Mouse (Mus musculus) embryonic stem cell, embryonic (primary cell): Measurements from ENCODE around the gene Samm50.

Experiments used
- CTCF ChIA-PET, 4 experiments: fragments of 300-600 bp in 2 of 4; fragments of 350-600 bp in 2 of 4; sonication (Branson Sonifier 250); formaldehyde crosslinking; loops; one replicate each; lab custom pipeline; 2022; ENCODE audit warnings: inconsistent platforms in 2 of 4; lab: Charles Lee
- POLR2A ChIA-PET, 4 experiments: fragments of 300-600 bp in 2 of 4; fragments of 350-600 bp in 2 of 4; sonication (Branson Sonifier 250); formaldehyde crosslinking; loops; one replicate each; lab custom pipeline; 2022; ENCODE audit warnings: antibody characterized with exemption in 4 of 4, inconsistent platforms in 1 of 4; lab: Charles Lee

Samm50 gene

GRCm38 (mm10) chr15:84192058-84192791 lies at the start of gene Samm50:
Gene Samm50, plus strand, starts transcription at chr15:84192241.
- ChIA-PET POLR2A (interaction anchor here (0.6 to 6.7 kb wide), 57 partner anchors 8 to 1965 kb away, joined by 3 to 67 read pairs (median 5); partner anchors contain the start of genes Pnpla3 (in 3 of the 4), Parvb (in 2 of the 4), Rtl6 (in 2 of the 4) and Poldip3 (in 1 of the 4)), CTCF (interaction anchor here in 3 of 4 experiments (0.7 to 3.5 kb wide), 22 partner anchors 8 to 1730 kb away, joined by 3 to 21 read pairs (median 4); partner anchors contain the start of genes Pnpla3 (in 2 of the 3) and Parvb (in 1 of the 3))

DNA sequence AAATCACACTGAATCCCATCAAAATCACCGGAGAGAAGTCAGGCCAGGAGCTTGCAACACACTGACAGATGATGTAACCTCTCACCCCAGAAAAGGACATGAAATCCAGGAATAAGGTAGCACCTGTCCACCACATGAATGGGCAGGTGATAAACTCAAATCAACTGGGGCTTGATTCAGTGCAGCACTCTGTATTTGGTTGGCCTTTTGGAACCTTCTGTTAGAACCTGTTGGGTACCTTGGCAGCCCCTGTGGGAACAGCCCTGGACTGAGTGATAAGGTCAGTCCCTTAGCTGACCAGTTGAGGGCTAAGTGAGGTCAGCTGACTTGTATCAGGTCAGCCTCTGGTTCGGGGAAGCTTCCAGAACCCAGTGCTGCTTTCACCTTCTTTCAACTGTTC lies 35.9 kb upstream of the Samm50 start:
- ChIA-PET POLR2A (interaction anchor here in 1 of 4 experiments (1.9 kb wide), 1 partner anchor 11 kb away, joined by 5 read pairs; the partner anchor contains the start of gene Pnpla3), CTCF (interaction anchor here in 2 of 4 experiments (0.6 to 0.8 kb wide), 2 partner anchors 21 to 47 kb away, joined by 3 to 4 read pairs; no protein-coding TSS in a partner anchor)

- ChIA-PET POLR2A (interaction anchor here in 2 of 4 experiments (0.6 to 1.9 kb wide), 2 partner anchors 10 to 876 kb away, joined by 4 to 5 read pairs; partner anchors contain the start of gene Pnpla3 (in 1 of the 2)), CTCF (interaction anchor here in 1 of 4 experiments (1.0 kb wide), 1 partner anchor 601 kb away, joined by 3 read pairs; no protein-coding TSS in a partner anchor)
Observed at GRCm38 (mm10) chr15:84157530-84157929, 34.5 kb upstream of the Samm50 start.

GRCm38 (mm10) chr15:84161871-84162270 lies 30.2 kb upstream of the Samm50 start:
- ChIA-PET CTCF (no interaction called here), POLR2A (no interaction called here)

DNA sequence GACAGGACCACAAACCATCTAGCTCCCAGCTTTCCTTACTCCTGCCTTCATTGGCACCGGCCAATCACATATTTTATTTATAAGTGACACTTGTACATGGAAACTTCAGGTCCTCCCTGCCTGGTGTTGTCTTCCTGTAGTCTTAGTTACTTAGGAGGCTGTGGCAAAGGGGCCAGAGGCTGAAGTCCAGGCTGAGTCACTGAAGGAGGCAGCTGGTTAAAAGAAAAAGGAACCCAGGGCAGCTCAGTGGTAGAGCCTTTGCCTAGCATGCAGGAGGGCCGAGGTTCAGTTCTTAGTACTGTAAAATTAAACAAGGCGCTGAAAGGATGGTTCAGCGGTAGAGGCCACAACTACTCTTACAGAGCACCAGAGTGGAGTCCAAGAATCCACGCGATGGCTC lies 25.2 kb upstream of the Samm50 start:
- POLR2A ChIA-PET = interaction anchor here in 3 of 4 experiments (0.6 to 3.7 kb wide), 9 partner anchors 19 to 468 kb away, joined by 4 to 42 read pairs (median 7); partner anchors contain the start of gene Samm50 (in 2 of the 3)
- CTCF ChIA-PET = interaction anchor here in 1 of 4 experiments (0.5 kb wide), 1 partner anchor 65 kb away, joined by 4 read pairs; no protein-coding TSS in a partner anchor

DNA sequence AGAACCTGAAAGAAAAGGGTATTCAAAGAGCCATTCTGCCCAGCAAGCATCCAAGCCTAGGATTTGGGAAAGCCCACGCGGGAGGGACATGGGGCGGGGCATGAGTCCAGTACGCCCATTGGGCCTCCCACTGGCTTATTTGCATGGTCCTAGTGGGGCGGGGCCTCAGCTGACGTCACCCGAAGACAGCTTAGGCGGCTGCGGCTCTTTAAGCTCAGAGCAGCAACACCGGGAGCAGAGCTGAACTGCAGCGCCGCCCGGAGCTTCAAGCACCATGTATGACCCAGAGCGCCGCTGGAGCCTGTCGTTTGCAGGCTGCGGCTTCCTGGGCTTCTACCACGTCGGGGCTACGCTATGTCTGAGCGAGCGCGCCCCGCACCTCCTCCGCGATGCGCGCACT lies 24.4 kb upstream of the Samm50 start, which contains the start of gene Pnpla3:
Gene Pnpla3, plus strand, starts transcription at position 238 of the 400 bp plus-strand sequence.
- ChIA-PET CTCF (interaction anchor here (0.5 to 2.1 kb wide), 30 partner anchors 9 to 261 kb away, joined by 3 to 8 read pairs (median 4); partner anchors contain the start of gene Samm50 (in 2 of the 4)), POLR2A (interaction anchor here in 3 of 4 experiments (0.6 to 3.7 kb wide), 44 partner anchors 9 to 1018 kb away, joined by 3 to 46 read pairs (median 5); partner anchors contain the start of genes Samm50 (in 3 of the 3), Pacsin2 (in 1 of the 3), Poldip3 (in 1 of the 3) and Rtl6 (in 1 of the 3))

DNA sequence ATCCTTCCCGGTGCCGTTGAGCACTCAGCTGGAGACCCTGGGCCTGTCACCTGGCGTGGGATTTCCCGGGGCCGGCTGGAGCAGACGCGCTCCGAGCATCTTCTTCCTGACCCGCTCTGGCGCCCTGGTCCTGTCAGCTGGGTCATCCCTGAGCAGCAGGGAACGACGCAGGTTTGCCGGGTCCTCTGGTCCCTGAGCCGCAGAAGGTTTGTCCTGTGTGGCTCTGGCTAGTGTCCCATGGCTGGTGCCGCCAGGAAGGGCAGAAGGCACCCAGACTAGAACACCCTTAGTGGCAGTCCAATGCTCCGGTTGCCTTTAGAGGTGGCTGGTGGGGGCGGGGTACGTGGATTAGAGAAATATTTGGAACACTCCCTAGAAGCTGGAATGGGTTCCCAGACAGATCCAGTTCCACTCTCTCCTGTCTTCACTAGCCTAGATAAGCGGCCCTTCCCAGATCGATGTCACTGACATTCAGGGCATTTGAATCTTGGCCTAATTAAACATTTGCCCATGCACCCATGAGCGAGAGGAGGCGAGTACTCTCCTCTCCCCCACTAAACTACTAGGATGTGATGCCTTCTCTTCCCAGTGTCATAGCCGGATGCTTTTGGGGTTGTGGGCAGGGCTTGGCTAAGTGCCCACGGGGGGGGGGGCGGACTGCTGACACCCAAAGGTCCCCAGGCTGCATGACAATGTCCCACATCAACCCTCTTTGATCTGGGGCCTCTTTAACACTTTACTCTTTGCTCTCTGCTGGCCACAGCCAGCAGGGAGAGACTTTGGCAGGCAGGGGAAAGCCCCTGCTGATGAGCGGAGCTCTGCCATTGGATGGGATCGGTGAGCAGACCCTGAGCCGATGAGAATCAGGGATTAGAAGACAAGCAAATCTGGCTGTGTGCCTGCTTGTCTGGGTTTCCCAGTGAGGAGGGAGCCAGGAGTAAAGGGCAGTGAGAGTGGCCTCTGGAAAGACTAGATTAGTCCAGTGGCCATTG lies 23.6 kb upstream of the Samm50 start:
- ChIA-PET POLR2A (interaction anchor here in 3 of 4 experiments (0.5 to 3.7 kb wide), 46 partner anchors 8 to 1019 kb away, joined by 3 to 46 read pairs (median 5); partner anchors contain the start of genes Samm50 (in 3 of the 3), Pacsin2 (in 1 of the 3), Poldip3 (in 1 of the 3) and Rtl6 (in 1 of the 3)), CTCF (interaction anchor here (0.5 to 2.1 kb wide), 29 partner anchors 9 to 506 kb away, joined by 3 to 8 read pairs (median 4); partner anchors contain the start of gene Samm50 (in 2 of the 4))

GRCm38 (mm10) chr15:84169511-84169910 lies 22.5 kb upstream of the Samm50 start:
- ChIA-PET POLR2A (interaction anchor here in 2 of 4 experiments (0.8 to 3.2 kb wide), 3 partner anchors 9 to 49 kb away, joined by 3 to 38 read pairs (median 17); partner anchors contain the start of gene Samm50 (in 1 of the 2)), CTCF (no interaction called here)

DNA sequence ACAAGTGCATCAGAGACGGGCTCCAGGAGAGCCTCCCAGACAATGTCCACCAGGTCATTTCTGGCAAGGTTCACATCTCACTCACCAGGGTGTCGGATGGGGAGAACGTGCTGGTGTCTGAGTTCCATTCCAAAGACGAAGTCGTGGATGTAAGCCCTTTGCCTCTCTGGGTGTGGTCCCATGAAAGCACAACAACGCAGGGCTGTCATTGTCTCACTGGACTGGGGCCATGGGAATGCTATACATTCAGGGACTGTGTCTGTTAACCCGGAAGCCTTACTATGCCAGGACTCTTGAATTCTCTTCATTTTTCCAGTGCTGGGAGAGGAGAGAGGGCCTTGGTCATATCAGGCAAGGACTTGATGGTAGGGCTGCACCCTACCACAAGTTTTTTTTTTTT lies 20.9 kb upstream of the Samm50 start:
- POLR2A ChIA-PET = no interaction called here
- CTCF ChIA-PET = interaction anchor here in 1 of 4 experiments (1.2 kb wide), 1 partner anchor 44 kb away, joined by 6 read pairs; no protein-coding TSS in a partner anchor

GRCm38 (mm10) chr15:84178733-84179132 lies 13.3 kb upstream of the Samm50 start:
- CTCF ChIA-PET = interaction anchor here in 2 of 4 experiments (1.0 to 1.3 kb wide), 2 partner anchors 33 to 43 kb away, joined by 3 to 5 read pairs; no protein-coding TSS in a partner anchor
- POLR2A ChIA-PET = interaction anchor here in 3 of 4 experiments (0.7 to 4.3 kb wide), 8 partner anchors 9 to 509 kb away, joined by 3 to 34 read pairs (median 9); partner anchors contain the start of genes Samm50 (in 3 of the 3) and Pnpla3 (in 2 of the 3)

DNA sequence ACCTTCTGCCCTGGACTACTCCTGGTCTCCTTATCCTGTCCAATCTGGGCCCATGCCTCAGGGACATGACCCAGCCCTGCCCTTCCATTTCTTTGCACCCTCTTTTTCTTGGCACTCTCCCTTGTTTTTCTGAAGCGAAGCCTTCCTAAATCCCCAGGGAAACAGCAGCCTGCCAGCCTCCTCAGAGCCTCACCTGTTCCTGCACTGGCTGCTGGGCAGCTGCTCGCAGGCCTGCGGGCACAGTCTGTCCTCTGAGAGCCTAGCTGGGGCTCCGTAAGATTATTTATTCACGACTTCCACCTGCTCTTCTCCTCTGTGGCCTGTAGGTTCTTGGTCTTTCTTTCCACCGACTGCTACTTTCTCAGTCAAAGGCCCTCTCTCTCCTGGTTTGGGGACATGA lies 10.0 kb upstream of the Samm50 start:
- CTCF ChIA-PET = no interaction called here
- POLR2A ChIA-PET = interaction anchor here in 1 of 4 experiments (1.8 kb wide), 1 partner anchor 10 kb away, joined by 6 read pairs; the partner anchor contains the start of gene Samm50

GRCm38 (mm10) chr15:84183967-84184366 lies 8.1 kb upstream of the Samm50 start:
- POLR2A ChIA-PET = interaction anchor here (0.6 to 4.2 kb wide), 22 partner anchors 8 to 684 kb away, joined by 3 to 46 read pairs (median 5); partner anchors contain the start of genes Pnpla3 (in 3 of the 4) and Samm50 (in 1 of the 4)

GRCm38 (mm10) chr15:84186196-84186595 lies 5.8 kb upstream of the Samm50 start:
- CTCF ChIA-PET = interaction anchor here (0.6 to 2.9 kb wide), 8 partner anchors 18 to 119 kb away, joined by 3 to 8 read pairs (median 4); partner anchors contain the start of gene Pnpla3 (in 1 of the 4)
- POLR2A ChIA-PET = interaction anchor here (0.9 to 4.2 kb wide), 18 partner anchors 9 to 802 kb away, joined by 3 to 46 read pairs (median 4); partner anchors contain the start of genes Pnpla3 (in 3 of the 4) and 5031439G07Rik (in 1 of the 4)

More at GRCm38 (mm10) chr15:84183967-84184366, 8.1 kb upstream of the Samm50 start:
- CTCF ChIA-PET = interaction anchor here (0.5 to 1.7 kb wide), 20 partner anchors 8 to 849 kb away, joined by 3 to 11 read pairs (median 4); partner anchors contain the start of genes Pnpla3 (in 2 of the 4), Samm50 (in 2 of the 4) and Parvb (in 1 of the 4)

DNA sequence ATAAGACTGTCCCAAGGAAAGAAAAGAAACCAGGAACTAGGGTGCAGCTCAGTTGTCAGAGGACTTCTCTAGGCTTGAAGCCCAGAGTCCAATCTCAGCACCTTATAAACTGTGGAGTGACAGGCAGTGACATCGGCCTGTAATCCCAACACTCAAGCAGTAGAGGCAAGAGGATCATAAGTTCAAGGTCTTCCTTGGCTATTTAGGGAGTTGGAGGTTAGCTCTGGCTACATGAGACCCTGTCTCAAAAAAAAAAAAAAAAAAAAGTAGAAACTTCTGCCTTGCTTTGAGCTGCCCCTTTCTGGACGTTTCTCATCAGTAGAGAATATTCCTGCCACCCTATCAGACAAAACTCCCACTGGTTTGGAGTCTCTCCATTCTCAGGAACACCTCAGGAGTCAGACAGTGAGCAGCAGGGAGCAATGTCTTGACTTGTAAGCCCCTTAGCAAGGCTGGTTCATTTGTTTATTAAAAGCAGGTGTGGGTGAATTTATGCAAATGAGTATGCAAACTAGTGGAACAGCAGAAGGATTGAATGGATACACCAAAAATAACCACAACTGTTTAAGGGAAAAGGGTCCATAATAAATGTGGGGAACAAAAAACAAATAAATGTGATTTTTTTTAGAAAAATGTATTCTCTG lies 3.0 kb upstream of the Samm50 start:
- ChIA-PET POLR2A (interaction anchor here (0.5 to 6.7 kb wide), 29 partner anchors 8 to 1039 kb away, joined by 3 to 67 read pairs (median 6); partner anchors contain the start of gene Pnpla3 (in 3 of the 4)), CTCF (interaction anchor here in 3 of 4 experiments (0.6 to 2.9 kb wide), 8 partner anchors 23 to 567 kb away, joined by 3 to 16 read pairs (median 4); no protein-coding TSS in a partner anchor)

DNA sequence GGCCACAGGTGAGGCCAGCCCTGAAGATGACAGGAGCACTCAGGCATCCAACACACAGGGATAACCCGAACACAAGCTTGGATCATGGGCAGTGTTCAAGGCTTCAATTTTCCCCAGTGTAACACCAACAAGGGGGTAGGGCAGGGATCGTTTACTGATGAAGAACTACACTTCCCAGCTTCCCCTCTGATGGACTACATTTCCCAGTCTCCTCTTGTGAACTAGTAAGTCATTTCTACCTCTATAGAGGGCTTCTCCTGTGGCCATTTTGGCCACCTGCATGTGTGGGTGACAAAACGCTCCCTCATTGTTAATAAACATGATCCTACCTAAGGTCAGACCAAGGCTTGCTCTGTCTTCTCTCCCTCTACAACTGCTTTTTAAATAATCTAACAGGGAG lies 2.2 kb upstream of the Samm50 start:
- POLR2A ChIA-PET = interaction anchor here (0.5 to 6.7 kb wide), 23 partner anchors 10 to 758 kb away, joined by 3 to 67 read pairs (median 7); partner anchors contain the start of gene Pnpla3 (in 3 of the 4)
- CTCF ChIA-PET = interaction anchor here in 2 of 4 experiments (0.7 to 2.9 kb wide), 4 partner anchors 22 to 117 kb away, joined by 3 to 16 read pairs (median 7); no protein-coding TSS in a partner anchor
